Mouse (Mus musculus): Measurements from ENCODE around the gene Ect2. TPM values are rescaled to one million over a fixed set of nuclear protein-coding genes. Genes with fewer than 3 reads are reported as not detected.

The Ect2 gene
- total RNA-seq, 2 experiments from 2014 or later: 0.96 to 1.1 TPM

GRCm38 (mm10) chr3:27161645-27162409 lies 8.1 kb upstream of the Ect2 start:
- no peak for DNase-seq (ENCODE audit: low spot score in 2 of 2)
- intact Hi-C loops (cut with DNase I): no loop called here

- no peak for DNase-seq (ENCODE audit: low spot score in 2 of 2)
- intact Hi-C loops (cut with DNase I): no loop called here
These were observed 5.2 kb upstream of the Ect2 start for GRCm38 (mm10) chr3:27158910-27159309.

GRCm38 (mm10) chr3:27156594-27156949 lies 2.9 kb upstream of the Ect2 start:
- intact Hi-C loops (cut with DNase I): no loop called here
- DNase-seq (ENCODE audit: low spot score in 2 of 2): no peak

GRCm38 (mm10) chr3:27155856-27156593 lies 2.3 kb upstream of the Ect2 start:
- DNase-seq (ENCODE audit: low spot score in 2 of 2): no peak
- intact Hi-C loops (cut with DNase I): no loop called here

GRCm38 (mm10) chr3:27155051-27155855 lies 1.6 kb upstream of the Ect2 start:
- intact Hi-C loops (cut with DNase I): no loop called here

GRCm38 (mm10) chr3:27154280-27154679 lies 602 bp upstream of the Ect2 start:
- DNase-seq (ENCODE audit: low spot score in 2 of 2): no peak
- intact Hi-C loops (cut with DNase I): no loop called here

More at GRCm38 (mm10) chr3:27155051-27155855, 1.6 kb upstream of the Ect2 start:
- no peak for DNase-seq (ENCODE audit: low spot score in 2 of 2)

- no peak for DNase-seq (ENCODE audit: low spot score in 2 of 2)
- intact Hi-C loops (cut with DNase I): no loop called here
These were observed 447 bp downstream of the Ect2 start for GRCm38 (mm10) chr3:27153191-27153671.

- intact Hi-C loops (cut with DNase I): no loop called here
- no peak for DNase-seq (ENCODE audit: low spot score in 2 of 2)
These were observed 7.9 kb downstream of the Ect2 start for GRCm38 (mm10) chr3:27145733-27146132.

- DNase-seq (ENCODE audit: low spot score in 2 of 2): no peak
- intact Hi-C loops (cut with DNase I): no loop called here
These were observed 10.1 kb downstream of the Ect2 start for GRCm38 (mm10) chr3:27143570-27143969.

- no peak for DNase-seq (ENCODE audit: low spot score in 2 of 2)
- intact Hi-C loops (cut with DNase I): no loop called here
These were observed 13.6 kb downstream of the Ect2 start for GRCm38 (mm10) chr3:27140101-27140500.

- intact Hi-C loops (cut with DNase I): no loop called here
- DNase-seq (ENCODE audit: low spot score in 2 of 2): no peak
These were observed 31.7 kb downstream of the Ect2 start for GRCm38 (mm10) chr3:27121864-27122450.

GRCm38 (mm10) chr3:27120932-27121331 lies 32.7 kb downstream of the Ect2 start:
- intact Hi-C loops (cut with DNase I): no loop called here
- DNase-seq (ENCODE audit: low spot score in 2 of 2): no peak

- intact Hi-C loops (cut with DNase I): no loop called here
- no peak for DNase-seq (ENCODE audit: low spot score in 2 of 2)
These were observed 35.5 kb downstream of the Ect2 start for GRCm38 (mm10) chr3:27118227-27118626.

- intact Hi-C loops (cut with DNase I): no loop called here
- DNase-seq (ENCODE audit: low spot score in 2 of 2): no peak
These were observed 42.8 kb downstream of the Ect2 start for GRCm38 (mm10) chr3:27110860-27111259.

- intact Hi-C loops (cut with DNase I): loop anchor here (10.0 kb wide), 1 partner anchor 254 kb away; no protein-coding TSS in a partner anchor
These were observed 44.6 kb downstream of the Ect2 start for GRCm38 (mm10) chr3:27109109-27109508.

GRCm38 (mm10) chr3:27107142-27107541 lies 46.5 kb downstream of the Ect2 start:
- no peak for DNase-seq (ENCODE audit: low spot score in 2 of 2)
- intact Hi-C loops (cut with DNase I): loop anchor here (10.0 kb wide), 1 partner anchor 252 kb away; no protein-coding TSS in a partner anchor

More at GRCm38 (mm10) chr3:27109109-27109508, 44.6 kb downstream of the Ect2 start:
- no peak for DNase-seq (ENCODE audit: low spot score in 2 of 2)

- intact Hi-C loops (cut with DNase I): loop anchor here (10.0 kb wide), 1 partner anchor 248 kb away; no protein-coding TSS in a partner anchor
- DNase-seq (ENCODE audit: low spot score in 2 of 2): no peak
These were observed 50.7 kb downstream of the Ect2 start for GRCm38 (mm10) chr3:27102965-27103364.

- intact Hi-C loops (cut with DNase I): no loop called here
- DNase-seq (ENCODE audit: low spot score in 2 of 2): no peak
These were observed 55.0 kb downstream of the Ect2 start for GRCm38 (mm10) chr3:27098633-27099032.

- intact Hi-C loops (cut with DNase I): no loop called here
- no peak for DNase-seq (ENCODE audit: low spot score in 2 of 2)
These were observed 67.5 kb downstream of the Ect2 start for GRCm38 (mm10) chr3:27086221-27086620.

Measured in left cerebral cortex, postnatal 36 days (tissue).